Mouse (Mus musculus) right cerebral cortex, postnatal 36 days (tissue): ENCODE data around the gene Olfr1312.
"Not testable (repeated sequence)": the region's sequence is repeated elsewhere in the genome, so short reads cannot be mapped to it uniquely, and the experiment has no call there.

Experiments used
- DNase-seq, 2 experiments: peaks; one replicate each; pipeline ENCODE4 v3.0.0; 2022; ENCODE audit warnings: low spot score in 2 of 2, mixed read lengths in 1 of 2

The Olfr1312 gene

DNA sequence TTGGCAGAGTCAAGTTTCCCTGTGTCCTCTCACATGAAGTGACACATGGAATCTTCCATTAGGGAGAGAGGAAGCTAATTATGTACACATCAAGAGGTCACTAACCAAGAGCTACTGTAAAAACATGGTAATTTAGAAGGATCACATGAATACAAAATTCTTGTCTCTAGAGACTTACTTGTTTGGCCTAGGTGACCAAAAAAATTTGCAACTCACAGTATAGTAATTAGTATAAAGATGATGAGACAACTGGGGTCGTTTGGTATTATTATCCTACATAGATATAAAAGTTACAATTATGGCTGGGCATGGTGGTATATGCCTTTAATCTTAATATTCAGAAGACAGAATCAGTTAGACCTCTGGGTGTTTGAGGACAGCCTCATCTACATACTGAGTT, at the start of gene Olfr1312:
Olfr1312 (minus strand) TSS at position 101 of the 400 bp plus-strand sequence.
- no peak for DNase-seq

DNA sequence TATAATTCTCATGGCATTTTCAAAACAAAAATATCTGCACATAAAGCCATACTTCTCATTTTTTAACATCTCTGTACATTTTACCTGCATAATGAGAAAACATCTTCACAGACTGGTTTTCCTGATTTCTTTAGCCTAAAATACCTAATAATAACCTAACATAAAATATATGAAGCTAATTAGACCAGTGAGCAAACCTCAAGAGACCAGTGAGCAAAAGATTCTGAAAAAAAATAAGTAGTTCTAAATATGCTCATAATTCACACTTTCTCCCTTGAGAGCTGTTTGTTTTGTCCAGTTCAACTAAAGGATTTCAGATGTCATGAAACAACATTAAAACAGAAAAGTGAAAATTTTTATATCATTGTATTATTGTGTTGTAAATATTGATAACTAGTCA, 46.6 kb upstream of the Olfr1312 start, which contains the start of gene Olfr1314:
Olfr1314 (minus strand) TSS at position 101 of the 400 bp plus-strand sequence.
- no peak for DNase-seq

DNA sequence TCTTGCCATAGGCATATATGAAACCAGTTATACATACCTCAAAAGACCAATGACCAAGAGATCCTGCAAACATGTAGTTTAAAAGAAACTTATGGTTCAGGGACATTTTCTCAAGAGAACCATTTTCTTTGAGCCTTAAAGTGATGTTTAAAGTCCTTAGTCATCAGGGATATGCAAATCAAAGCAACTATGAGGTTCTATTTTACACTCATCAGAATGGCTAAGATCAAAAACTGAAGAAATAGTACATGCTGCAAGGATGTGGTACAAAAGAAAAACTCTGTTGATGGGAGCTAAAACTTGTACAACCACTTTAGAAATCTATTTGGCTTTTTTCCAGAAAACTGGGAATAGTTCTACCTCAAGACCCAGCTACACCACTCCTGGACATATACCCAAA, 27.7 kb upstream of the Olfr1312 start, which contains the start of gene Olfr1313:
Olfr1313 (minus strand) TSS at position 101 of the 400 bp plus-strand sequence.
- DNase-seq: no peak

DNA sequence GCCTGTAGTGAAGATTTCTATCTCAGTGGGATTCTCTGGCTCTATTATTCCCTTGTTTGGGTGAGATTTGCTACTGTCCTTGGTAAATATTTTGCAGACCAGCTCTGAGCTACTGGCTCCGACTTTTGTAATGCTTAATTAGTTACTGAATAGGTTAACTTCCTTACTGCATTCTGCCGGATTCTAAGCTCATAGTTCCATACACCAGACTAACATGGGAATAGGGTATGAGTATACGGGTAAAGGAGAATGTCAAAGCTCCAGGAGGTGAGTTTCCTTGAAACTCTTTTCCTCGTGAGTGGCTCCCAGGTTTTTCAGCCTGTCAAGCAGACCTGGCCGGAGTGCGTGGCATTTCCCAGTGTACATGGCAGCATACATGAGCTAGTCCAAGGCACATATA, 23.1 kb downstream of the Olfr1312 start:
- not testable (repeated sequence) for DNase-seq

DNA sequence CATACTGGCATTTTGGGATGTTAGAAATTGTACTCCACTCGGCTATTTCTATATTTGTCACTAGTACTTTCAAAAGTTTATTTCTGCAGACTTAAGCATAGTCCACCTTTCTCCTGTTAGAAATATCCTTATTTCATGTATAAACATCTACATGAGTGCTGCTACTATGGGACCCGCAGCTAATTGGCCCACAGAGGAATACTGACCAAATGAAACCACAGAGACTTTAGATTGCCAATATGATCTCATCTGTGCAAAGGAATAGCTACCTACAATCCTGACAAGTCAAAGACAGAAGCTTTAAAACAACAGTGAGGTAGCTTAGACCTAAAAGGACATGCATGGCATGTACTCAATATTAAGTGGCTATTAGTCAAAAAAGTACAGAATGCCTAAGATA, 25.7 kb downstream of the Olfr1312 start, which contains the start of gene Olfr1311:
Olfr1311 (minus strand) TSS at position 101 of the 400 bp plus-strand sequence.
- DNase-seq: no peak

DNA sequence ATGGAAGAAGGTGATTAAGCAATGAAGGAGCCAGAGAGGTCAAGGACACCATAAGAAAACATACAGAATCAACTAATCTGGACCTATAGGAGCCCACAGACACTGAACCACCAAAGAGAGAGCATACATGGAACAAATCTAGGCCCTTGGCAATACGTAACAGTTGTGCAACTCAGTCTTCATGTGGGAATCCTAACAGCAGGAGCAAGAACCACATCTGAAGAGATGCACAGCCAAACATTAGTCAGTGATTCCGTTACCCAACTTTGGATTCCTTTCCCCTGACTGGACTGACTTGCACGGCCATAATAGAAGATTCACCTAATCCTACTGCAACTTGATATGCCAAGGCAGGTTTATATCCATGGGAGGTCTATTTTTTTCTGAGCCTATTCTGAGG, 35.1 kb downstream of the Olfr1312 start:
- no peak for DNase-seq

DNA sequence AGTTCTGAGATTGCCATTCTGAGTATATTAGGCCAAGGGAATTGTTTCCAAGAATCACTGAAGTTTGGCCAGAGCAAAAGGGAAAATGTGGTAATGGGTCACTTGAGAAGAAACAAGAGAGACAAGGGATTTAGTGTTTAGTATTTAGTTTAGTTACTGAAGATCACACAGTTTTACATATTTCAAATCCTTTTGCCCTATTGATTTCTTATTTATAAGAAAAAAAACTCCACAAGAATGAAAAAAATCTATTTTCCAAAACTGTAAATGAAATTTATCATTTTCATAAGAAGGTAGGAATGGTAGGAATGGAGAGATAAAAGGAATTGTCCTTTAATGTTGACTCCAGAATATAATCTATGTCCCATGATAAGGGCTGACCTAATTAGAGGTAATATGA, 37.4 kb downstream of the Olfr1312 start, which contains the start of gene Olfr1310:
Olfr1310 (minus strand) TSS at position 101 of the 400 bp plus-strand sequence.
- no peak for DNase-seq

DNA sequence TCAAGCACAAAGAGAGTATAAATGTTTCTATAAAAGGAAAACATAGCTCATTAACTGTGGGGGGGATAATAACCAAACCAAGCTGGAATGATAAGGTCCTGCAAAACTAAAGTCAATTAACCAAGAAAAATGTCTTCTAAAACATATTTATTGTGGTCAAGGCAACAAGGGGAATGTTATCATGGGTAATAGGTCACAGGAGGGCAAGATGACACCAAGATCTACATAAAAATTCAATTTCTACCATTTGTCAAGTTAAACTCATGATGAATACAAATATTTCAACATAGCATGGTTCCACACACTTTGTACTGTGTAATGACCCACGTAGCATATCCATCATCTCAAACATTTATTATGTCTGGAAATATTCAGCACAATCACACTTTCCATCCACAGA, 59.9 kb downstream of the Olfr1312 start, which contains the start of gene Olfr1309:
Olfr1309 (minus strand) TSS at position 101 of the 400 bp plus-strand sequence.
- DNase-seq: no peak
